Mouse (Mus musculus): Measurements from ENCODE around the gene Ctf1.
"Not testable (repeated sequence)": the region's sequence is repeated elsewhere in the genome, so short reads cannot be mapped to it uniquely, and the experiment has no call there.

Gene Ctf1

GRCm38 (mm10) chr7:127693730-127694129 lies 18.8 kb upstream of the Ctf1 start:
- not testable (repeated sequence) for DNase-seq (ENCODE audit: low read depth)

GRCm38 (mm10) chr7:127698986-127699385 lies 13.6 kb upstream of the Ctf1 start:
- DNase-seq (ENCODE audit: low read depth), result no peak

GRCm38 (mm10) chr7:127700712-127701331 lies 11.7 kb upstream of the Ctf1 start:
- no peak for DNase-seq (ENCODE audit: low read depth)

GRCm38 (mm10) chr7:127703561-127704178 lies 8.9 kb upstream of the Ctf1 start:
- no peak for DNase-seq (ENCODE audit: low read depth)

- no peak for DNase-seq (ENCODE audit: low read depth)
Observed at GRCm38 (mm10) chr7:127704598-127704997, 7.9 kb upstream of the Ctf1 start.

GRCm38 (mm10) chr7:127705706-127706105 lies 6.8 kb upstream of the Ctf1 start:
- DNase-seq (ENCODE audit: low read depth), result no peak

GRCm38 (mm10) chr7:127707045-127707956 lies 5.2 kb upstream of the Ctf1 start:
- no peak for DNase-seq (ENCODE audit: low read depth)

GRCm38 (mm10) chr7:127707957-127708206 lies 4.7 kb upstream of the Ctf1 start:
- no peak for DNase-seq (ENCODE audit: low read depth)

- peak; percentile 60 for DNase-seq (ENCODE audit: low read depth)
Observed at GRCm38 (mm10) chr7:127708207-127709078, 4.1 kb upstream of the Ctf1 start, which contains the start of gene Bcl7c. Gene Bcl7c (minus strand): TSS chr7:127708933.

GRCm38 (mm10) chr7:127709261-127709979 lies 3.1 kb upstream of the Ctf1 start:
- DNase-seq (ENCODE audit: low read depth), result no peak

GRCm38 (mm10) chr7:127711031-127711430 lies 1.5 kb upstream of the Ctf1 start:
- no peak for DNase-seq (ENCODE audit: low read depth)

GRCm38 (mm10) chr7:127711456-127711855 lies 1.1 kb upstream of the Ctf1 start:
- peak; percentile 44 for DNase-seq (ENCODE audit: low read depth)

- no peak for DNase-seq (ENCODE audit: low read depth)
Observed at GRCm38 (mm10) chr7:127714816-127715215, 2.3 kb downstream of the Ctf1 start.

GRCm38 (mm10) chr7:127716992-127717391 lies 4.5 kb downstream of the Ctf1 start:
- no peak for DNase-seq (ENCODE audit: low read depth)

GRCm38 (mm10) chr7:127718339-127718738 lies 5.8 kb downstream of the Ctf1 start:
- DNase-seq (ENCODE audit: low read depth), result no peak

- DNase-seq (ENCODE audit: low read depth), result no peak
Observed at GRCm38 (mm10) chr7:127719258-127719657, 6.7 kb downstream of the Ctf1 start.

- DNase-seq (ENCODE audit: low read depth), result no peak
Observed at GRCm38 (mm10) chr7:127725490-127725889, 13.0 kb downstream of the Ctf1 start.

GRCm38 (mm10) chr7:127725924-127726323 lies 13.4 kb downstream of the Ctf1 start:
- no peak for DNase-seq (ENCODE audit: low read depth)

GRCm38 (mm10) chr7:127727898-127728297 lies 15.4 kb downstream of the Ctf1 start:
- DNase-seq (ENCODE audit: low read depth), result no peak

- DNase-seq (ENCODE audit: low read depth), result no peak
Observed at GRCm38 (mm10) chr7:127730170-127730569, 17.6 kb downstream of the Ctf1 start.

GRCm38 (mm10) chr7:127732066-127732465 lies 19.5 kb downstream of the Ctf1 start, which contains the start of gene Ctf2:
Gene Ctf2 (minus strand): TSS chr7:127732166.
- DNase-seq (ENCODE audit: low read depth), result not testable (repeated sequence)
